Mouse (Mus musculus) heart, adult 18-20 months (tissue): ENCODE measurements around the gene Nhlrc2. TPM values are rescaled to one million over a fixed set of nuclear protein-coding genes. Genes with fewer than 3 reads are reported as not detected.
A peak's percentile ranks its signal among the peaks of the same experiment; 100 is the strongest.

ENCODE experiments used
- DNase-seq, 2 experiments: peaks; one replicate each; pipeline ENCODE4 v3.0.0; 2021 to 2022; ENCODE audit warnings: mixed read lengths in 1 of 2
- total RNA-seq, 2 experiments: library from RNA; stranded (reverse); gene quantifications; 2 replicates each; pipeline ENCODE4 v1.2.3; 2021

Gene Nhlrc2
- total RNA-seq, 2 experiments from 2014 or later: 23.6 to 26.1 TPM

DNA sequence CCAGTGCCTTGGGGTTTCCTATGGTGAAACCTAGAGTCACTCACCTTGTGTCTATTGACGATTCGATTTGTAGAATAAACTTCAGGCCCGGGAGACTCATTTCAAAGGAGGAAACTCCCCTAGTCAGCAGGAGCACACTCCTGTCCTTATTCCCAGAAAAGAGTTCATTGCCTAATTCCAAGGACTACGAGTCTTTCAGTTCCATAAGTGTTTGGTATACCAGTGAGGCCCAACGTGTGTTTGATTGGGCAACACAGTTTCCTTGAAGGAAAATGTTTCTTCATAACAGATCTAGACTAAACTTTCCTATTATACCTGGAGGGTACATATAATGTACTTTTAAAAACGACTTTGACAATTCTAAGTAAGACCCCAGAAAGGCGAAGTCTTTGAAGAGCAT is 73.8 kb downstream of the Nhlrc2 start:
- DNase-seq: no peak

DNA sequence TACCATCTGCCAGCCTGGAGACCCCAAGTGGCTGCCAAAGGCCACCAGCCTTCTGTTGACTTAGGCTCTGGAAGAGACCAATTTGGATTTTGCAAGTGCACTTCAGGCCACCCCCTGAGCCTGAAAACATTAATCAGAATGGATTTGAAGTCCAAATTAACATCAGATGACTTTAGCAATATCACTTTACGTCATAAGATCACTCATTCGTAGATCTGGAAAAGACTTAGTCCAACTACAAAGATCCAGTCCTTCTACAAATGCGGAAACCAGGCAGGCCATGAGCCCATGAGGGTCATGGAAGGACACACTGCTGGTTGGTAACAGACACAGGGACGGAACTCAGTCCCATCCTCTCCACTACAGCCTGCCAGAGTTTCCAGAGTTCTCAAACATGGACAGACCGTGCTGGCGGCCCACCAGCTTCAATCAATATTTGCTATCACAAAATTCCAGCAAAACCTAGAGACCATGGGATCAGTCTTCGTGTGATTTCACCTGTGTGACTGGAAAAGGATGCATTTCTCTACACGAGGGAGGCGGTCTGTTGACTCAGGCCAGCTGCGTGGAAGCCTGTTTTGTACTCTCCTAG is 79.9 kb downstream of the Nhlrc2 start:
- no peak for DNase-seq

DNA sequence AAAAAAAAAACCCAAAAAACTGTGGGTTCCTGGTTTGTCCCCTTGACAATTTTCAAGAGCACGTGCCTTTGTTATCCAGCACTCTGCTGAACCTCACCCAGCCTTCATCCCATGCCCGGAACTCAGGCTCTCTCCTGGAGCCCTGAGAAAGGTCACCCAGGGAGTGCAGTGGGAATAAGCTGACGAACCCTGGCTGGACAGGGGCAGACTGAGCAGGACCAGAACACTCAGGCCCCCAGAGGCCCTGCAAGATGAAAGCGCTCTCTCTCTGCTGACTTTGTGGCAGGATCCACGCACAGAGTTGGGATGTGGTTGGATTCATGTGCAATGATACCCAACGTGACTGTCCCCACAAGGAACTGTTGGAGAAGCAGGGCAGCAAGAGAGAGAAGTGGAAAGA is 81.6 kb downstream of the Nhlrc2 start:
- DNase-seq: no peak

DNA sequence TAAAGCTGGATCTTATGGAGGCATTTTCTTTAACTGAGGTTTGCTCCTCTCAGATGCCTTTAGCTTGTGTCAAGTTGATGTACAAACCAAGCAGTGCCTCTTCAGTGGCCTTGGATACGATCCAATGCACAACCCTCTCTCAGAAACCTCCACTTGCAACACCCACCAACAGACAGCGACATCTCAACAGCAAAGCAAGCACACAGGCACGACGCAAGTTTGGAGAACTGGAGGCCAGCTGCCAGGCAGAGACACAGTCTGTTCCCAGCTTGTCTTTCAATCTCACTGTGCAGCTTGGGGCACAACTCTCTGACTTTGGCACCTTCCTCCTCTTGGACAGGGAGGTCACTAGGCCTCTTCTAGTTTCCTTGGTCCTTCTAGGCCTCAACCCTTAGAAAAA is 83.0 kb downstream of the Nhlrc2 start:
- DNase-seq: peak in 1 of 2 experiments; percentile 27

DNA sequence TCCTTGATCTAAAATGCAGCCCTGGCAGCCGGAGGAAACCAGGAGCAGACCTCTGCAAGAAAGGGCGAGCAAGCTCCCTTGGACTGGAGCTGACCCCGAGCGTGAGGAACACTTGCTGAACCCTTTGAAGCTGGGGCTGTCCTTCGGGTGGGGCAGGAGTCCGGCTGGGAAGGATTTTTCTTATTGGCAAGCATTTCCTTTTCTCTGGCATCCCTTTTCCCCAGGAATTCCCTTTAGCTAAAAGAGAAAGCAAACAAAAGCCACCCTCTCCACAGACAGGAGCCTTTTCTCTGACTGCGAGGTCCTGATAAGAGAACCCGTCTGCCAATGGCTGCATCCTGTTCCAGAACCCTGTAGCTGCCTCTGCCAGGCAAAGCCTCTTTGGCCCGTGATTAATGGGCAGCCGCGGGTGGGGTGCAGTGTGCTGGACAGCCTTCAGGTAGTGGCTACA is 83.4 kb downstream of the Nhlrc2 start:
- DNase-seq: peak; percentile 47 to 70

DNA sequence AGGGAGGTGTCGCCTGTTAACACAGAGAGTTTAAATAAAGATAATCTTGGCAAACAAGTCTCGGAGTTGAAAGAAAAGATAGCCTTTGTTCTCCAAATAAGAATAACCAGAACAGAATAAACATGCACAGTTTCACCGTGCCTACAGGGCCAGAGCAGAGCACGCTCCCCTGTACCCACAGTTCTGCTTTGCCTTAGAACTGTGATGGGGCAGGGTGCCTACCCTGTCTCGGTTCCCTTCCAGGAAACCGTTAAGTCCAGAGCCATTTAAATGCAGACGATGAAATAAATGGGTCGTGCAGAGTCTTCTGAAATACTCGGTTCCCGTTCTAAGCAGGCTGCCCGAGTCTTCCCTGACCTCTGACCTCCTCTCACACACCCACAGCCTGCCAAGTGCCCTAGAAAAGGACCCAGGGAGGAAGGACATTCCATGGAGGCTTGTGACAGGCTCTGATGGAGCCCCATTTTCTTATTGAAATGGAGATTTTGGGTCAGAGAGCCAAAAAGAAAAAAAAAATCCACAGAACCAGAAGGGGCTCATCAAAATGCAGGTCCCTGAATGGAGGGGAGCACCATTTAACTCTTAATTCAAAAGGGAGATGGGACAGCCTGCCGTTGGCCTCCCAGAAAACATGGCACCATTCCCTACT is 89.1 kb downstream of the Nhlrc2 start:
- DNase-seq: no peak

DNA sequence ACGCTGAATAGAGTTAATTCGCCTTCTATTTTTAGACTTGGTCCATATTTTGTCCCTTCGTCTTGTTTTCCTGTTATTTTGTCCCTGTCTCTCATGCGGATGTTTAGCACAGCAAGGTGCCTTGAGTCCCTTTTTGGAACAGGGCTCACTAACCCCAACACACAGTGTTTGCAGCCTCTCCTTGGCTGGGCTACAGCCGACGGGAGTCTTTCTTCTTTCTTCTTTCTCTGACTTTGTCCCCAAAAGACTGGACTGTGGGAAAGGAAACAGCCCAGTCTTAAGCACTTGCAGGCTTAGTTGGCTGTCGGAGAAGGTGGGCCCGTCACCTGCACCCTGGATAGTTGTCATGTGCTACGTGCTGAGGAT is 89.6 kb downstream of the Nhlrc2 start:
- DNase-seq: no peak

DNA sequence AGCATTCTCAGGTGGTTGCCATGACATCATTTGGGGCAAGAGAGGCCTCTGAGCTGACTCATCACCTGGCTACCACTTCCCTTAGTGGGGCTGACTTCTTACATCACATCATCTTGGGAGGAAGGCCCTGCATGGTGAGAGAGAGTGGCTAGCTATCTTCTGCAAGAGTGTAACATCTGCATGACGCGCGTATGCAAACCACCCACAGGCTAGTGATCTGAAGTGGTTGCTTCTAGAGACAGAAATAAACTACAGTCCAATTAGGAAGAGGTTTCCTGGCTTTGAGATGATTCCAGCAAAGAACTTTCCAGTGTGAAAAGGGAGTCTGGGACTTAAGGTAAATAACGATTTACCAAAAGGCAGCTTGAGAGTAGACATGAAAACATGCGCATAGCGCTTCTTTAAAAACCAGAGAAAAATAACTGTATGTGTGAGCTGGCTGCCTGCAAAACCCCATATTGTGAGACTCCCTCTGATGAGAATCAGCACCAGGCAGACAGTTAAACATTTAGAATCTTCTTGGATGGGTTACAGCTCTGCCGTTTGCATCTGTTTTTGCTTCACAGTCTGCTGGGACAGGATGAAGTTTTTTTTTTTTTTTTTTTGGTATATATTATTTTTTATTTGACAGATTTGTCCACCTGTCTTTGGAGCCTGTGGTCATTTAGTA is 99.5 kb downstream of the Nhlrc2 start:
- no peak for DNase-seq

DNA sequence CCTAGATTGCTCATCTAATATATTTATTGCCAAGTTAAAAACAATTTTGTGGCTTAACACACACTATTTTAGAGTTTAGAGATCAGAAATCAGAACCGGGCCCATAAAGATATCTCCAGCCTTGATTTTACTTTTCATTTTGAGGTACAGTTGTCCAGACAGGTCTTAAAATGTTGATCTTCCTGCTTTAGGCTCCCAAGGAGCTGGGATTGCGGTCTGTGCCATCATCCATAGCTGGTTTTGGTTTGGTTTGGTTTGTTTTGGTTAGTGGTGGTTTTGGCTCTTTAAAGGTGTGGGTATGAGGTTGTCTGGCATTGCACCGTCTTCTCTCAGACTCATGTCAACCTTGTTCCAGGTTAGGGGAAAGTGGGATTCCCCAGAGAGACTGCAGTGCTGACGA is 103.2 kb downstream of the Nhlrc2 start:
- no peak for DNase-seq

DNA sequence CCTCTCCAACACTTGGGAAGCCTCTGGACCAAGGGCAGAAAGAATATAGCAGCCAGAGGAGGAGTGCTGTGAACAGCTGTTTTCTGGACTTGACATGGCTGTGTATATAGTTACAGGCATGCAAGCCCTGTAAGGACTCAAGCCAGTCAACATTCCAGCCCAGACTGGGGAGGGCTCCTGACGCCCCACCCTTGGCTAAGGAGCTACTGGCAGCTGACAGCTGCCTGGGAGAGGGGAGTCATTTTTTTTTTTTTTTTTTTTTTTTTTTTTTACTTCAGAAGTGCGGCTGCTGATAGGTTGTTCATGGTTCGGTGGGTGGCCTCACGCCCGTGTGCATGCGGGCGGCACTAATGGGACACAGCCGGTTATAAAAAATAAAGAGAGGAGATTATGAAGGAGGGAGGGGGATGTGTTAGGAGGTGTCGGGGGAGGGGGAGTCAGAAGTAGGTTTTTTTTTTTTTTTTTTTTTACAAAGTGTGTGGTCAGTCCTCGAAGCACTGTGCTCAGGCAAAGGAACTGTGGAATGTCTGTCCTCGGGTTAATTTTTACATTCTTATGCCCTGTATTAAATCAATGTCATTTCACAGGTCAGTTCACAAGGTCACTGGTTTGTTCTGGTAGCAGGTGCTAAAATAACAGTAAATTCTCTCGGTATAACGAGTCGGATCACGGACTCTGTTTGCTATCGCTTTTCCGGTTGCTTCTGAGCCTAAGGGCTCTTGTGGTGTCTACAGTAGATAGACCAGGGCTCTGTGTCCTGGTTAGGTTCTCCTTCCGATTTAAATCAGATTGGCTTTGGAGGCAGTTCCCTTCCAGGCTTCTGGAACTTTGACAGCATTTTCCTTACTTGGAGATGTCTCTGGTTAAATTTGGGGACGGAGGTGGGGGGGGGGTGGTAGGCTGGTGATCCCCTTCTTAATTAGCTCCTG is 104.2 kb downstream of the Nhlrc2 start:
- peak; percentile 46 to 59 for DNase-seq

Other genes starting within 250 kb of the Nhlrc2 start
- 100 to 1,000 TPM; 379 to 400 TPM for gene Nrap, start 158.2 kb upstream of the Nhlrc2 start, total RNA-seq
- 10 to 100 TPM in 1 of 2 experiments, 1 to 10 TPM in 1; 9.1 to 12.2 TPM for gene Casp7, start 151.1 kb upstream of the Nhlrc2 start, total RNA-seq
- not detected for gene Plekhs1, start 86.6 kb upstream of the Nhlrc2 start, total RNA-seq
- gene Dclre1a, start within 50 bp of the Nhlrc2 start, total RNA-seq: 10 to 100 TPM in 1 of 2 experiments, 1 to 10 TPM in 1; 8.3 to 10.1 TPM
- 10 to 100 TPM; 15.6 to 15.8 TPM for gene Adrb1, start 173.9 kb downstream of the Nhlrc2 start, total RNA-seq